Mouse (Mus musculus): ENCODE measurements at regions not wholly inside any gene's neighbourhood (a gene's known extent, or its start where the extent isn't known, plus 50 kb on each side); places are given as distances from the start of the nearest gene placed in this dataset.

- H3K4me3 ChIP-seq = no peak overlapping the region
- H3K27ac ChIP-seq (replicated peaks) = no peak overlapping the region
- WGBS = 71% methylated on average over 6 of the region's 6 CpGs
- no peaks in the 10 kb centered on the region for H3K36me3 ChIP-seq
- H3K27me3 ChIP-seq = no peaks in the 10 kb centered on the region
- H3K9ac ChIP-seq (replicated peaks) = no peak overlapping the region
- H3K9me3 ChIP-seq = no peaks in the 10 kb centered on the region
- no peak for ATAC-seq (ENCODE audit: low FRiP score, low read depth)
- H3K4me1 ChIP-seq = no peaks in the 10 kb centered on the region
- H3K4me2 ChIP-seq (replicated peaks) = no peak overlapping the region
Measured at GRCm38 (mm10) chr3:56590071-56590470, 406.6 kb upstream of the Nbea start.

GRCm38 (mm10) chr3:56575422-56575821, 391.9 kb upstream of the Nbea start:
- H3K4me3 ChIP-seq = no peak overlapping the region
- H3K27me3 ChIP-seq = no peaks in the 10 kb centered on the region
- peak; percentile 30; the same call in 1 of the 2 replicates for ATAC-seq (ENCODE audit: low FRiP score, low read depth)
- no peak overlapping the region for H3K9ac ChIP-seq (replicated peaks)
- no peaks in the 10 kb centered on the region for H3K4me1 ChIP-seq
- no peak overlapping the region for H3K27ac ChIP-seq (replicated peaks)
- H3K36me3 ChIP-seq = no peaks in the 10 kb centered on the region
- 59% methylated on average over 5 of the region's 5 CpGs for WGBS
- H3K4me2 ChIP-seq (replicated peaks) = no peak overlapping the region
- H3K9me3 ChIP-seq = no peaks in the 10 kb centered on the region

- no peak for ATAC-seq (ENCODE audit: low FRiP score, low read depth)
- no peak overlapping the region for H3K4me2 ChIP-seq (replicated peaks)
Measured at GRCm38 (mm10) chr3:56536178-56536577, 352.7 kb upstream of the Nbea start.

GRCm38 (mm10) chr3:56504445-56504844, 320.9 kb upstream of the Nbea start:
- 84% methylated on average over 1 of the region's 1 CpGs for WGBS
- no peak overlapping the region for H3K4me2 ChIP-seq (replicated peaks)
- H3K9ac ChIP-seq (replicated peaks) = no peak overlapping the region
- no peaks in the 10 kb centered on the region for H3K4me1 ChIP-seq
- no peak overlapping the region for H3K27ac ChIP-seq (replicated peaks)
- H3K27me3 ChIP-seq = no peaks in the 10 kb centered on the region
- ATAC-seq (ENCODE audit: low FRiP score, low read depth) = no peak
- no peaks in the 10 kb centered on the region for H3K36me3 ChIP-seq
- H3K4me3 ChIP-seq = no peak overlapping the region
- no peaks in the 10 kb centered on the region for H3K9me3 ChIP-seq

More at GRCm38 (mm10) chr3:56536178-56536577, 352.7 kb upstream of the Nbea start:
- no peaks in the 10 kb centered on the region for H3K4me1 ChIP-seq
- WGBS = 85% methylated on average over 2 of the region's 2 CpGs
- H3K27me3 ChIP-seq = no peaks in the 10 kb centered on the region
- no peak overlapping the region for H3K27ac ChIP-seq (replicated peaks)
- H3K9ac ChIP-seq (replicated peaks) = no peak overlapping the region
- H3K4me3 ChIP-seq = no peak overlapping the region
- no peaks in the 10 kb centered on the region for H3K9me3 ChIP-seq
- H3K36me3 ChIP-seq = no peaks in the 10 kb centered on the region

- WGBS = 67% methylated on average over 1 of the region's 1 CpGs
- no peaks in the 10 kb centered on the region for H3K4me1 ChIP-seq
- no peak for ATAC-seq (ENCODE audit: low FRiP score, low read depth)
Measured at GRCm38 (mm10) chr3:56499301-56499700, 315.8 kb upstream of the Nbea start.

GRCm38 (mm10) chr3:56493937-56494336, 310.4 kb upstream of the Nbea start:
- WGBS = 12% methylated on average over 1 of the region's 1 CpGs
- no peak overlapping the region for H3K4me3 ChIP-seq
- no peaks in the 10 kb centered on the region for H3K9me3 ChIP-seq
- H3K9ac ChIP-seq (replicated peaks) = no peak overlapping the region
- H3K4me1 ChIP-seq = peaks cover 7% of the 10 kb centered on the region; the same call in 1 of the 2 replicates
- no peak overlapping the region for H3K4me2 ChIP-seq (replicated peaks)
- no peaks in the 10 kb centered on the region for H3K36me3 ChIP-seq
- no peaks in the 10 kb centered on the region for H3K27me3 ChIP-seq
- H3K27ac ChIP-seq (replicated peaks) = no peak overlapping the region
- ATAC-seq (ENCODE audit: low FRiP score, low read depth) = peak; percentile 83

More at GRCm38 (mm10) chr3:56499301-56499700, 315.8 kb upstream of the Nbea start:
- Histone ChIP-seq H3K9me3 (no peaks in the 10 kb centered on the region), H3K4me3 (no peak overlapping the region), H3K9ac (replicated peaks) (no peak overlapping the region), H3K27ac (replicated peaks) (no peak overlapping the region), H3K4me2 (replicated peaks) (no peak overlapping the region), H3K36me3 (no peaks in the 10 kb centered on the region), H3K27me3 (no peaks in the 10 kb centered on the region)

GRCm38 (mm10) chr3:56489154-56489553, 305.7 kb upstream of the Nbea start:
- ATAC-seq (ENCODE audit: low FRiP score, low read depth) = no peak
- no peaks in the 10 kb centered on the region for H3K36me3 ChIP-seq
- WGBS = 85% methylated on average over 5 of the region's 5 CpGs
- H3K4me3 ChIP-seq = no peak overlapping the region
- no peak overlapping the region for H3K9ac ChIP-seq (replicated peaks)
- H3K27me3 ChIP-seq = no peaks in the 10 kb centered on the region
- H3K4me2 ChIP-seq (replicated peaks) = no peak overlapping the region
- no peak overlapping the region for H3K27ac ChIP-seq (replicated peaks)
- H3K9me3 ChIP-seq = no peaks in the 10 kb centered on the region
- H3K4me1 ChIP-seq = peaks cover 13% of the 10 kb centered on the region

- 0 out of 2 replicates have a peak, but pooled peaks have one; percentile 38 for ATAC-seq (ENCODE audit: low FRiP score, low read depth)
- Histone ChIP-seq H3K4me2 (replicated peaks) (no peak overlapping the region), H3K36me3 (no peaks in the 10 kb centered on the region), H3K4me3 (no peak overlapping the region), H3K27me3 (no peaks in the 10 kb centered on the region), H3K9ac (replicated peaks) (no peak overlapping the region), H3K9me3 (no peaks in the 10 kb centered on the region), H3K4me1 (peaks cover 6% of the 10 kb centered on the region), H3K27ac (replicated peaks) (no peak overlapping the region)
- 64% methylated on average over 12 of the region's 12 CpGs for WGBS
Measured at GRCm38 (mm10) chr3:56485550-56486400, 302.3 kb upstream of the Nbea start.

- Histone ChIP-seq H3K4me1 (peaks cover 6% of the 10 kb centered on the region), H3K9ac (replicated peaks) (no peak overlapping the region), H3K4me2 (replicated peaks) (no peak overlapping the region), H3K9me3 (no peaks in the 10 kb centered on the region), H3K27me3 (no peaks in the 10 kb centered on the region), H3K27ac (replicated peaks) (no peak overlapping the region), H3K36me3 (no peaks in the 10 kb centered on the region), H3K4me3 (no peak overlapping the region)
- ATAC-seq (ENCODE audit: low FRiP score, low read depth) = no peak
- whole genome bisulfite sequencing = 94% methylated on average over 8 of the region's 8 CpGs
Measured at GRCm38 (mm10) chr3:56484096-56484495, 300.6 kb upstream of the Nbea start.

GRCm38 (mm10) chr3:56483370-56483769, 299.9 kb upstream of the Nbea start:
- H3K36me3 ChIP-seq = no peaks in the 10 kb centered on the region
- no peaks in the 10 kb centered on the region for H3K27me3 ChIP-seq
- no peak overlapping the region for H3K4me2 ChIP-seq (replicated peaks)
- H3K4me1 ChIP-seq = peaks cover 6% of the 10 kb centered on the region
- H3K9ac ChIP-seq (replicated peaks) = no peak overlapping the region
- no peaks in the 10 kb centered on the region for H3K9me3 ChIP-seq
- H3K27ac ChIP-seq (replicated peaks) = no peak overlapping the region
- no peak for ATAC-seq (ENCODE audit: low FRiP score, low read depth)
- 61% methylated on average over 4 of the region's 4 CpGs for WGBS
- no peak overlapping the region for H3K4me3 ChIP-seq

- H3K4me3 ChIP-seq = no peak overlapping the region
- H3K27ac ChIP-seq (replicated peaks) = no peak overlapping the region
- H3K27me3 ChIP-seq = no peaks in the 10 kb centered on the region
- no peaks in the 10 kb centered on the region for H3K36me3 ChIP-seq
- no peaks in the 10 kb centered on the region for H3K9me3 ChIP-seq
- H3K9ac ChIP-seq (replicated peaks) = no peak overlapping the region
- H3K4me2 ChIP-seq (replicated peaks) = no peak overlapping the region
- ATAC-seq (ENCODE audit: low FRiP score, low read depth) = peak; percentile 64; the same call in 1 of the 2 replicates
- peaks cover 11% of the 10 kb centered on the region for H3K4me1 ChIP-seq
- WGBS = 48% methylated on average over 1 of the region's 1 CpGs
Measured at GRCm38 (mm10) chr3:56479529-56479928, 296.0 kb upstream of the Nbea start.

- 88% methylated on average over 6 of the region's 6 CpGs for WGBS
- ATAC-seq (ENCODE audit: low FRiP score, low read depth) = no peak
- no peak overlapping the region for H3K9ac ChIP-seq (replicated peaks)
- H3K4me2 ChIP-seq (replicated peaks) = no peak overlapping the region
- H3K9me3 ChIP-seq = no peaks in the 10 kb centered on the region
- no peak overlapping the region for H3K27ac ChIP-seq (replicated peaks)
- H3K27me3 ChIP-seq = no peaks in the 10 kb centered on the region
- H3K4me3 ChIP-seq = no peak overlapping the region
- no peaks in the 10 kb centered on the region for H3K36me3 ChIP-seq
- H3K4me1 ChIP-seq = peaks cover 11% of the 10 kb centered on the region
Measured at GRCm38 (mm10) chr3:56478544-56479140, 295.1 kb upstream of the Nbea start.
